Mouse (Mus musculus): ENCODE measurements around the gene Rad54l2. TPM values are rescaled to one million over a fixed set of nuclear protein-coding genes. Genes with fewer than 3 reads are reported as not detected.

Rad54l2 gene
- polyA plus RNA-seq (2012; rRNA removed) = 18.8 and 26.7 TPM in 2 replicates

DNA sequence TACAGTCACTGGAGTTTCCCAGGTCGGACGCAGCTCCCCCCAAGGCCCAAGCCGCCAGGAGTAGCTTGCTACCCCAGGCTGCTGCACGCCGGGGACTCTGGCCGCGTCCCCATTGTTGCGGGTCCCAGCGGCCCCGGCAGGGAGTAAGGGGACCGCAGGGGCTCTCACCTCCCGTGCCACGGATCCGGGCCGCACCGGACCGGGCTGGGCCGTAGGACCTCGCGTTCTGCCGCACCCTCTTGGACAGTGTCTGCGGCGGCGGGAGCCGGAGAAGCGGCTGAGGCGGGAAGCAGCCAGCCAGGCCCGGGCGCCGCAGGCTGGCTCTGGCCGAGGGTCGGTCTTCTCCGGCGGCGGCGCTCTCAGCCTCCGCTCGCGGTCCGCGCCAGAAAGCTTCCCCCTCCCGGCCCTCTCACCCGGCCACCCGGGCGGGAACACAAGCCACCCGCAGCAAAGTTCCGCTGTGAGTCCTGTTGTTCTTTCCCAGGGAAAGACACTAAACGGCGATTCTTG is at the start of gene Rad54l2:
Gene Rad54l2, minus strand, starts transcription at position 383 of the 510 bp plus-strand sequence.

DNA sequence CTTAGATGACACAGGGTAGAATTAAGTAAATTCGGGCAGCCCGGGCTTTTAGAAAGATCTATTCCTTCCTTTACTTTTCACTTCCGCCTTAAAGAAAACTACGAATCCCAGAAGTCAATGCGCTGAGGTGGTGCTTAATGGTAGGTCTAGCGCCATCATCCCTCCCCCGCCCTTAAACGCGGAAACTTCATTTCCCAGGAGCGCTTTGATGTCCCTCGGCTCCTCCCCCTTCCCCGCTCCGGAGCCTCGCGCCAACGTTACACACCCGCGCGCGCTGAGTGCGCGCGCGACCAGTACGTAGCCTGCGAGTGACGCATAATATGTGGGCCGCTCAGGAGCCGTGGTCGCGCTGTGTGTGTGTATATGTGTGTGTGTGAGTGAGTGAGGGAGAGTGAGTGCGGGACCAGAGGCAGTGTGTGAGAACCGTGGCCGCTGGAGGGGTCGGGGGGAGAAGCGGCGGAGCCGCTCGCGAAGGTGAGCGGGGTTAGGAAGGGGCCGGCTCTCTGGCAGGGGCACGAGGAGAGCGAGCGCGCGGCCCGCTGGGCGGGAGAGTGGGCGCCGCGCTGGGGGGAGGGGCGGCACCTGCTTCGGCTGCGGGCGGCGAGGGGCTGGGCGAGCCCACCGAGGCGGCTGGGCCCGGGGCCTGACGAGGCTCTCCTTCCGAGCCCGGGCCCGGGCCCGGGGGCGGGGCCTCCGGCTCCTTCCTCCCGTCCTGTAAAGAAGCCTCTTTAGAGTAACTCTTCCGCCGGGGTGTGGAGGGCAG is 32.8 kb upstream of the Rad54l2 start, which contains the start of gene Dcaf1:
Gene Dcaf1, plus strand, starts transcription at position 257 of the 763 bp plus-strand sequence.

DNA sequence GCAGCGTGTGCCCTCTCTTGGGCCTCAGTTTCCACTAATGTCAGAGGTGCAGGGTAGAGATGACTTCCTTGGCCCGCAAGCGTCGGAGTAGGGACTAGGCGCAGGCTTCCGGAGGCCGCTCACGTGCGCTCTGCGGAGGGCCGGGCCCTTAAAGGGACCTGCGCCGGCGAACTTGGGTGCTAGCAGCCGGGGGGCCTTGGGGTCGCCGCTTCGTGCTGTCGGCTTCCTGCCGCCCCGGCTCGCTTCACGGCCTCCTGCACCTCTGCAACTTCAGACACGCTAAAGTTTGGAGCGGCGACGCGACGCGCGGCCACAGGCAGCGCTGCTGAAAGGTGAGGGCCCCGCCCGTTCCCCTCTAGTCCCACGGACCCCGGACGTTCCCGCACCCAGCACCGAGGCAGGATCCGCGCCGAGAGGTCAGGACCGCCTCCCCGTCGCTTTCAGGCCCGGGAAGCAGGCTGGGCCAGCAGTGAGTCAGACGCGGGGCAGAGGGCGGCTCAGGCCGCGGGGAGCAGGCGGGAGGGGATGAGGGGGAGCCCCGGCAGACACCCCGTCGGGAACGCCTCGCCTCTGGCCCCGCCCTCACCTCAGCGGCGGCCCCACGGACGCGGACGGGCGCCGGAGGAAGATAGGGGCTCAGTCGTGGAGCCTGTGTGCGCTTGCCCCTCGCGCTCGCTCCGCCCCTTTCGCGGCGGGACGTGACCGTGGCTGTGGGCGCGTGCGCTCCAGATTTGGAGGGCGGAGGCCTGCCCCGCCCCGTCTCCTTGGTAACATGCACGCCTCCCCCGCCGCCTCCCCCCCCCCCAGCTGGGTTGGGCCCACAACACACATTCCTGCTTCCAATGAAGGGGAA is 103.5 kb downstream of the Rad54l2 start, which contains the start of gene Tex264:
Gene Tex264, minus strand, starts transcription at position 679 of the 853 bp plus-strand sequence.

DNA sequence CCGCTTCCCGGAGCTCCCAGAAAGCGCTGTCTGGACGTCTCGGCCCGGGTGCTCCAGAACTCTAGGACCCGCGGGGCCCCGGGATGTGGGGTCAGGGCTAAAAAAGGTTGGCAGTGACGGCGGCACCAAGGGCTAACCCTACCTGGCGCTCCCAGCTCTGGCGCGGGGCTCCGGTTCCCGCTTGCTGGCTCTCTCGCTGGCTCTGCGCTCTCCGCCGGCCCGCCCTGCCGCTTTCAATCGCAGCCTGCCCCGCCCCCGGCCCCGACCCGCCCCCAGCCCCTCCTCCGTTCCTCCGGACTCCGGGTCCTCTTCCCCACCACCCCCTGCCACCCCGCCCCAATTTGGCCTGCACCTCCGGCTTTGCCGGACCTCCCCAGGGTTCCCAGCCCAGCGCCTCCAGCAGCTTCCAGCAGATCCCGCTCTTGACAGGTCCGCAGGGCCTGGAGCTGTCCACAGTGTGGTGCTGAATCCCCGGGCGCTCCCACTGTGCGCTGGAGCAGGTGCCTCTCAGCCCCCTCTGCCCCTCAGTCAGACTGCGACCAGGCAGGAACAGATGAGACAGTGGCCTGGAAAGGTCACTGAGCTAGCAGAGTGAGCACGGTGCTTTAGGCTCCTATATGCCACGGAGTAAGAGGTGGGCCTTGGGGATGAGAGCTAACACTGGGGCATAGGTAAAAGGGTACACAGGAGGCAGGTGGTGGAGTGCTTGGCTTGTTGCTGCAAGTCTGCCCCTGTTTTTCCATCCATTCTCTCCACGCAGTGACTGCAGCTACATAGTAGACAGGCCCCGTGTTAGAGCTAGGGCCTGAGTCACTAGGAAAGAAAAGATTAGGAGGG is 132.9 kb downstream of the Rad54l2 start, which contains the start of gene Grm2:
Gene Grm2, minus strand, starts transcription at position 199 of the 837 bp plus-strand sequence.

Other genes starting within 250 kb of the Rad54l2 start
- gene Iqcf3, start 227.6 kb downstream of the Rad54l2 start, polyA plus RNA-seq (2012; rRNA removed) = not detected in 2 replicates
- not detected in 2 replicates for gene Iqcf4, start 218.2 kb downstream of the Rad54l2 start, polyA plus RNA-seq (2012; rRNA removed)
- not detected in 2 replicates for gene Iqcf6, start 162.6 kb downstream of the Rad54l2 start, polyA plus RNA-seq (2012; rRNA removed)
- gene Grm2, start 133.1 kb downstream of the Rad54l2 start, polyA plus RNA-seq (2012; rRNA removed) = 0.06 TPM in 2 replicates
- 131 and 150 TPM in 2 replicates for gene Tex264, start 103.3 kb downstream of the Rad54l2 start, polyA plus RNA-seq (2012; rRNA removed)
- gene Dcaf1, start 32.7 kb upstream of the Rad54l2 start, polyA plus RNA-seq (2012; rRNA removed) = 8.8 and 10.9 TPM in 2 replicates
- gene Rbm15b, start 98.2 kb upstream of the Rad54l2 start, polyA plus RNA-seq (2012; rRNA removed) = 15.4 and 15.5 TPM in 2 replicates
- gene Manf, start 102.8 kb upstream of the Rad54l2 start, polyA plus RNA-seq (2012; rRNA removed) = 11.4 and 19.7 TPM in 2 replicates